Mouse (Mus musculus): Measurements from ENCODE around the gene Syce2. TPM values are rescaled to one million over a fixed set of nuclear protein-coding genes. Genes with fewer than 3 reads are reported as not detected.

Syce2 gene
- total RNA-seq, 1 experiment: 42.3 TPM

GRCm38 (mm10) chr8:84834866-84835855, 36.8 kb upstream of the Syce2 start:
- in situ Hi-C loops (cut with MboI; ENCODE audit: low sequenced_read_pairs in 2 of 2, unreplicated experiment in 2 of 2): no loop called here
- peaks cover 0 to 15% of the 10 kb centered on the region in 2 experiments; a peak in 2 of 4 replicates for H3K4me1 ChIP-seq (ENCODE audit: control insufficient read depth in 2 of 2, insufficient read depth in 2 of 2, low read length in 2 of 2, poor library complexity in 1 of 2)

GRCm38 (mm10) chr8:84837149-84837911, 34.6 kb upstream of the Syce2 start:
- Histone ChIP-seq H3K27ac (ENCODE audit: insufficient read depth, low read depth, low read length, poor library complexity, severe bottlenecking) (peak overlapping the region; percentile 10; the same call in 1 of the 2 replicates), H3K4me3 (ENCODE audit: insufficient read depth in 1 of 2, low read depth in 1 of 2, low read length in 2 of 2, poor library complexity in 1 of 2, severe bottlenecking in 1 of 2) (no peak overlapping the region), H3K9ac (ENCODE audit: insufficient read depth, low read depth, low read length, poor library complexity, severe bottlenecking) (no peak overlapping the region), H3K4me1 (ENCODE audit: control insufficient read depth in 2 of 2, insufficient read depth in 2 of 2, low read length in 2 of 2, poor library complexity in 1 of 2) (peaks cover 0 to 15% of the 10 kb centered on the region in 2 experiments; a peak in 2 of 4 replicates), H3K36me3 (ENCODE audit: control insufficient read depth, insufficient read depth, low read length, poor library complexity, severe bottlenecking) (peaks cover 49% of the 10 kb centered on the region), H3K9me3 (ENCODE audit: control insufficient read depth, insufficient read depth, low read depth, low read length) (no peaks in the 10 kb centered on the region)
- no peak for DNase-seq (ENCODE audit: low read depth, low spot score)
- TF ChIP-seq MAFK (IDR thresholded peaks at IDR 0.05; ENCODE audit: insufficient read depth, low read depth, low read length) (no peak), CHD2 (IDR thresholded peaks at IDR 0.05; ENCODE audit: low read depth, low read length) (no peak)
- in situ Hi-C loops (cut with MboI; ENCODE audit: low sequenced_read_pairs in 2 of 2, unreplicated experiment in 2 of 2): no loop called here

More at GRCm38 (mm10) chr8:84834866-84835855, 36.8 kb upstream of the Syce2 start:
- no peak for TF ChIP-seq MAFK (IDR thresholded peaks at IDR 0.05; ENCODE audit: insufficient read depth, low read depth, low read length)
- Histone ChIP-seq H3K36me3 (ENCODE audit: control insufficient read depth, insufficient read depth, low read length, poor library complexity, severe bottlenecking) (peaks cover 43% of the 10 kb centered on the region), H3K27ac (ENCODE audit: insufficient read depth, low read depth, low read length, poor library complexity, severe bottlenecking) (no peak overlapping the region), H3K9me3 (ENCODE audit: control insufficient read depth, insufficient read depth, low read depth, low read length) (no peaks in the 10 kb centered on the region), H3K4me3 (ENCODE audit: insufficient read depth in 1 of 2, low read depth in 1 of 2, low read length in 2 of 2, poor library complexity in 1 of 2, severe bottlenecking in 1 of 2) (no peak overlapping the region), H3K9ac (ENCODE audit: insufficient read depth, low read depth, low read length, poor library complexity, severe bottlenecking) (no peak overlapping the region)
- no peak for DNase-seq (ENCODE audit: low read depth, low spot score)

- peaks cover 0 to 15% of the 10 kb centered on the region in 2 experiments; a peak in 2 of 4 replicates for H3K4me1 ChIP-seq (ENCODE audit: control insufficient read depth in 2 of 2, insufficient read depth in 2 of 2, low read length in 2 of 2, poor library complexity in 1 of 2)
- peaks cover 55% of the 10 kb centered on the region for H3K36me3 ChIP-seq (ENCODE audit: control insufficient read depth, insufficient read depth, low read length, poor library complexity, severe bottlenecking)
- DNase-seq (ENCODE audit: low read depth, low spot score): no peak
- H3K27ac ChIP-seq (ENCODE audit: insufficient read depth, low read depth, low read length, poor library complexity, severe bottlenecking): 0 out of 2 replicates have a peak overlapping the region, but pooled peaks have one; percentile 14
- no peaks in the 10 kb centered on the region for H3K9me3 ChIP-seq (ENCODE audit: control insufficient read depth, insufficient read depth, low read depth, low read length)
- no peak for TF ChIP-seq HCFC1 (IDR thresholded peaks at IDR 0.05; ENCODE audit: borderline replicate concordance, insufficient read depth, low read length)
- no peak for TF ChIP-seq CHD2 (IDR thresholded peaks at IDR 0.05; ENCODE audit: low read depth, low read length)
- TF ChIP-seq MAFK (IDR thresholded peaks at IDR 0.05; ENCODE audit: insufficient read depth, low read depth, low read length): no peak
- TF ChIP-seq ZNF384 (IDR thresholded peaks at IDR 0.05; ENCODE audit: low read depth, low read length): no peak
- TF ChIP-seq ZC3H11A (IDR thresholded peaks at IDR 0.05; ENCODE audit: borderline replicate concordance, low read depth, low read length): no peak
- H3K4me3 ChIP-seq (ENCODE audit: insufficient read depth in 1 of 2, low read depth in 1 of 2, low read length in 2 of 2, poor library complexity in 1 of 2, severe bottlenecking in 1 of 2): no peak overlapping the region
- no peak overlapping the region for H3K9ac ChIP-seq (ENCODE audit: insufficient read depth, low read depth, low read length, poor library complexity, severe bottlenecking)
- in situ Hi-C loops (cut with MboI; ENCODE audit: low sequenced_read_pairs in 2 of 2, unreplicated experiment in 2 of 2): no loop called here
These were observed 33.9 kb upstream of the Syce2 start for GRCm38 (mm10) chr8:84837912-84838470.

GRCm38 (mm10) chr8:84838513-84838912, 33.4 kb upstream of the Syce2 start:
- no peaks in the 10 kb centered on the region for H3K9me3 ChIP-seq (ENCODE audit: control insufficient read depth, insufficient read depth, low read depth, low read length)
- H3K9ac ChIP-seq (ENCODE audit: insufficient read depth, low read depth, low read length, poor library complexity, severe bottlenecking): no peak overlapping the region
- H3K27ac ChIP-seq (ENCODE audit: insufficient read depth, low read depth, low read length, poor library complexity, severe bottlenecking): no peak overlapping the region
- H3K4me1 ChIP-seq (ENCODE audit: control insufficient read depth in 2 of 2, insufficient read depth in 2 of 2, low read length in 2 of 2, poor library complexity in 1 of 2): peaks cover 0 to 15% of the 10 kb centered on the region in 2 experiments; a peak in 2 of 4 replicates
- no peak for DNase-seq (ENCODE audit: low read depth, low spot score)
- no peak overlapping the region for H3K4me3 ChIP-seq (ENCODE audit: insufficient read depth in 1 of 2, low read depth in 1 of 2, low read length in 2 of 2, poor library complexity in 1 of 2, severe bottlenecking in 1 of 2)
- in situ Hi-C loops (cut with MboI; ENCODE audit: low sequenced_read_pairs in 2 of 2, unreplicated experiment in 2 of 2): no loop called here
- H3K36me3 ChIP-seq (ENCODE audit: control insufficient read depth, insufficient read depth, low read length, poor library complexity, severe bottlenecking): peaks cover 60% of the 10 kb centered on the region
- TF ChIP-seq ZC3H11A (IDR thresholded peaks at IDR 0.05; ENCODE audit: borderline replicate concordance, low read depth, low read length): no peak
- TF ChIP-seq MAFK (IDR thresholded peaks at IDR 0.05; ENCODE audit: insufficient read depth, low read depth, low read length): no peak
- TF ChIP-seq ZNF384 (IDR thresholded peaks at IDR 0.05; ENCODE audit: low read depth, low read length): no peak
- TF ChIP-seq CHD2 (IDR thresholded peaks at IDR 0.05; ENCODE audit: low read depth, low read length): no peak
- TF ChIP-seq HCFC1 (IDR thresholded peaks at IDR 0.05; ENCODE audit: borderline replicate concordance, insufficient read depth, low read length): no peak

Data from ES-E14 (cell line).